Mouse (Mus musculus) embryonic stem cell, embryonic (primary cell): ENCODE measurements at regions not wholly inside any gene's neighbourhood (a gene's known extent, or its start where the extent isn't known, plus 50 kb on each side); places are given as distances from the start of the nearest gene placed in this dataset.

Source experiments
- CTCF ChIA-PET, 4 experiments: fragments of 300-600 bp in 2 of 4; fragments of 350-600 bp in 2 of 4; sonication (Branson Sonifier 250); formaldehyde crosslinking; loops; one replicate each; lab custom pipeline; 2022; ENCODE audit warnings: inconsistent platforms in 2 of 4; lab: Charles Lee
- POLR2A ChIA-PET, 4 experiments: fragments of 300-600 bp in 2 of 4; fragments of 350-600 bp in 2 of 4; sonication (Branson Sonifier 250); formaldehyde crosslinking; loops; one replicate each; lab custom pipeline; 2022; ENCODE audit warnings: antibody characterized with exemption in 4 of 4, inconsistent platforms in 1 of 4; lab: Charles Lee

GRCm38 (mm10) chr16:52601068-52601829 is 147.4 kb upstream of the Alcam start:
- CTCF ChIA-PET, result no interaction called here
- POLR2A ChIA-PET, result no interaction called here

- ChIA-PET POLR2A (no interaction called here), CTCF (no interaction called here)
These were observed 144.4 kb upstream of the Alcam start for GRCm38 (mm10) chr16:52598232-52598631.

- ChIA-PET POLR2A (no interaction called here), CTCF (no interaction called here)
These were observed 143.3 kb upstream of the Alcam start for GRCm38 (mm10) chr16:52597181-52597580.

- ChIA-PET CTCF (interaction anchor here in 1 of 4 experiments (0.7 kb wide), 1 partner anchor 88 kb away, joined by 6 read pairs; no protein-coding TSS in a partner anchor), POLR2A (no interaction called here)
These were observed 134.5 kb upstream of the Alcam start for GRCm38 (mm10) chr16:52588291-52588781.

- CTCF ChIA-PET, result no interaction called here
- POLR2A ChIA-PET, result no interaction called here
These were observed 115.2 kb upstream of the Alcam start for GRCm38 (mm10) chr16:52569078-52569477.

GRCm38 (mm10) chr16:52536278-52536677 is 82.4 kb upstream of the Alcam start:
- POLR2A ChIA-PET, result no interaction called here
- CTCF ChIA-PET, result no interaction called here

GRCm38 (mm10) chr16:52534601-52535000 is 80.7 kb upstream of the Alcam start:
- CTCF ChIA-PET, result no interaction called here

GRCm38 (mm10) chr16:52532475-52533083 is 78.7 kb upstream of the Alcam start:
- CTCF ChIA-PET, result no interaction called here
- POLR2A ChIA-PET, result no interaction called here

More at GRCm38 (mm10) chr16:52534601-52535000, 80.7 kb upstream of the Alcam start:
- POLR2A ChIA-PET, result no interaction called here

- ChIA-PET CTCF (no interaction called here), POLR2A (no interaction called here)
These were observed 59.9 kb upstream of the Alcam start for GRCm38 (mm10) chr16:52513546-52514409.

GRCm38 (mm10) chr16:52508633-52509379 is 54.9 kb upstream of the Alcam start:
- ChIA-PET CTCF (no interaction called here), POLR2A (no interaction called here)
